Mouse (Mus musculus) liver, embryonic 15.5 days (tissue): Measurements from ENCODE around the gene Pcyt1a. TPM values are rescaled to one million over a fixed set of nuclear protein-coding genes. Genes with fewer than 3 reads are reported as not detected.

Experiments used
- ATAC-seq: fragments of 200-750 bp; cut with Nextera tagmentation; 2 replicates; pipeline ENCODE4 v1.8.0; 2017; ENCODE audit warnings: moderate number of reproducible peaks, mild to moderate bottlenecking, moderate library complexity; ENCODE audit not compliant: insufficient read depth
- H3K27ac ChIP-seq: fragments of 300-500 bp; sonication (generic); replicated peaks from 2 replicates; pipeline ENCODE4 v1.5.1; 2015; ENCODE audit warnings: mild to moderate bottlenecking, inconsistent platforms
- H3K27me3 ChIP-seq: fragments of 300-500 bp; sonication (generic); 2 replicates; pipeline ENCODE4 v1.6.1; 2015; ENCODE audit warnings: mild to moderate bottlenecking, inconsistent platforms
- H3K36me3 ChIP-seq: fragments of 300-500 bp; sonication (generic); replicated peaks from 2 replicates; pipeline ENCODE4 v1.6.1; 2015; ENCODE audit warnings: moderate library complexity, mild to moderate bottlenecking, inconsistent platforms
- H3K4me1 ChIP-seq: fragments of 300-500 bp; sonication (generic); replicated peaks from 2 replicates; pipeline ENCODE4 v1.6.1; 2015; ENCODE audit warnings: inconsistent platforms
- H3K4me2 ChIP-seq: fragments of 300-500 bp; sonication (generic); 2 replicates; pipeline ENCODE4 v1.6.1; 2015; ENCODE audit warnings: moderate library complexity, mild to moderate bottlenecking, inconsistent platforms
- H3K4me3 ChIP-seq: fragments of 300-500 bp; sonication (generic); replicated peaks from 2 replicates; pipeline ENCODE4 v1.5.1; 2015; ENCODE audit warnings: mild to moderate bottlenecking, inconsistent platforms
- H3K9ac ChIP-seq: fragments of 300-500 bp; sonication (generic); 2 replicates; pipeline ENCODE4 v1.6.1; 2015; ENCODE audit warnings: moderate library complexity, mild to moderate bottlenecking, inconsistent platforms
- H3K9me3 ChIP-seq: fragments of 300-500 bp; sonication (generic); replicated peaks from 2 replicates; pipeline ENCODE4 v1.6.1; 2016; ENCODE audit warnings: inconsistent platforms
- WGBS: fragments of 180-500 bp; shearing (Covaris S2); methylation state at CpG from one replicate; pipeline ENCODE4 v1.1.7; 2015; ENCODE audit warnings: mixed read lengths; ENCODE audit not compliant: insufficient replicate concordance; 5-methylcytosine and 5-hydroxymethylcytosine counted together
- polyA plus RNA-seq: library from polyadenylated mRNA; unstranded; fragments of >200 nt; fragmentation: Nextera tagmentation; extraction: Ambion mirVana; gene quantifications from 2 replicates; pipeline ENCODE4 v1.2.1, GENCODE M21; 2015

Gene Pcyt1a
- polyA plus RNA-seq, 1 experiment from 2014 or later, result 38.3 TPM

DNA sequence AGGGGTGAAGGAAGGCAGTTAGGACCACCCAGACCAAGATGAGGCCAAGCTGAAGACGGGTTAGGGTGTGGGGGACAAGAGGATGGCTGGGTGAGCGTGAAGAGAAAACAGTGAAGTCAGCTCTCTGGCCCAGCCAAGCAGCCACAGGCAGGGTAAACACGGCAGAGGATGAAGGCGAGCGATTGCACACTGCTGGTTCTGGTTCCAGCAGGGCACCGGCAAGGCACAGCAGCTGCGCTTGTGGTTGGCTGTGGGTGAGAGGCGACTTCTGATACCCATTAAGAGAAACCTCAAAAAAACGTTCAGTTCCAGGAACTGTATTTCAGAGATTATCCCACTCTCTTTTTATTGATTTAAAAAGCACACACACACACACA lies 89.6 kb downstream of the Pcyt1a start:
- H3K9ac ChIP-seq, result peak overlapping the region; percentile 35
- no peaks in the 10 kb centered on the region for H3K9me3 ChIP-seq
- WGBS, result 7% methylated on average over 9 of the region's 9 CpGs
- H3K36me3 ChIP-seq, result no peaks in the 10 kb centered on the region
- ATAC-seq, result peak; percentile 65
- peaks cover 95% of the 10 kb centered on the region for H3K4me1 ChIP-seq
- H3K4me2 ChIP-seq, result peak overlapping the region; percentile 35
- H3K27ac ChIP-seq, result peak overlapping the region; percentile 79
- H3K4me3 ChIP-seq, result no peak overlapping the region
- H3K27me3 ChIP-seq, result no peaks in the 10 kb centered on the region

DNA sequence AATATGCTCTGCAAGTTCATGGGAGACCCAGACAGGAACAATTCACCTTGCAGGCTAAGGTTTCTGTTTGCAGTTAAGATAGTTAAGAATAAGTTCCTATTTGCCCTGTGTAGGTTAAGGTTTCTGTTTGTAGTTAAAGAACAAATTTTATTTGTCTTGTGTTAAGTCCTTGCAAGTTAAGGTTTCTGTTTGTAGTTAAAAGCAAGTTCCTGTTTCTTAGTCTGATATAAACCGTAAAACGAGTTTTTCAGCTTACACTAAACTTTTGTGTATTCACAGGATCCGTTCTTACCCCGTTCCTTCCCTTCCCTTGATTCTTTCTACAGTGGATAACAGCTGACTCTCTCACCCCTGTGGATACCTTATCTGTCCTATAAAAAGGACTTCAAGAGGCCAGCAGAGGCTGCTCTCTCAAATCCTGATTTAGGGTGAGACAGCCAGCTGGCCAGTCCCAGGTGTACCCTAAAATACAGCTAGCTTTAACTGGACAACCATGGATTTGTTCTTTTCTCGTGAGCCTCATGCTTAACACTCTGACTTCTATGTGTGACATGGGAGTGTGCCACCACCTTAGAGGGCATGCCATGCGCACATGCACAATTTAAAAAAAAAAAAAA lies 92.0 kb downstream of the Pcyt1a start:
- Histone ChIP-seq H3K4me3 (no peak overlapping the region), H3K4me1 (peaks cover 83% of the 10 kb centered on the region), H3K9ac (no peak overlapping the region), H3K9me3 (no peaks in the 10 kb centered on the region), H3K36me3 (no peaks in the 10 kb centered on the region), H3K4me2 (no peak overlapping the region), H3K27ac (peak overlapping the region; percentile 39; the same call in 1 of the 2 replicates), H3K27me3 (no peaks in the 10 kb centered on the region)
- ATAC-seq, result no peak
- 47% methylated on average over 6 of the region's 6 CpGs for WGBS

DNA sequence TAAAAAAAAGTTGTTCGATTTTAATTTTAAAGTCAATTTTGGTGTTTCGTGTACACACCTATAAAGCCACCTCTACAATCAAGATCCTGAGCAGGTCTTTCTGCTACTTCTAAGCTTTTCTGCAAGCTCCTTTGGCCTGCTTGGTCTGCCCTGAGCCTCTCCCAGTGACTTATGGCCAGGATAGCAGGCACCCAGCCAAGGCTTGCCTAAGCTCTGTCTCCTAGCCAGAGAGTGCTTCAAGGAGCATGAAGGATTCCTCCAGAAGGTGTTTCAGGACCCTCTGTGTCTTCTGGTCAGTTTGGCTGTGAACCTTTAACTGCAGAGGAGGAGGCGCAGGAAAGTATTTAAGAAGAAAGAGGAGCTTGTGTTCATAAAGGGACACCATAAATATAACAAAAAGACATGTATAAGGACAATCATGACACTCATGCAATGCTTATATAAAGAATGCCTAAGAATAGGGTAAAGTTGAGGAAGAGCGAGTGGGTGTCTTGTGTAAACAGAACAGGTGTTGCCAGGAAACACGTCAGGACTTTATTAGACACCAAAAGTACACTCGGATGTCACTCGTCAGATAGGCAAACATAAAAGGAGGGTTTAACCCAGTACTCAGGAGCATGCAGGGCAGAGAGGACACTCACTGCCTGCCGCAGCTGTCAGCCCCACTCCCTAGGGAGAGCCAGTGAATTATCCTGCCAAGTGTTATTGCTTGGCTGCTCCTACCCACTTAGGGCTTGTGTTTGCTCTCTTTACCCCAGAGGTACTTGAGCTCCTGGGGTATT lies 92.9 kb downstream of the Pcyt1a start:
- peaks cover 76% of the 10 kb centered on the region for H3K4me1 ChIP-seq
- H3K9ac ChIP-seq, result no peak overlapping the region
- no peak overlapping the region for H3K4me2 ChIP-seq
- H3K36me3 ChIP-seq, result no peaks in the 10 kb centered on the region
- ATAC-seq, result no peak
- H3K27ac ChIP-seq, result peak overlapping the region; percentile 39
- no peak overlapping the region for H3K4me3 ChIP-seq
- no peaks in the 10 kb centered on the region for H3K9me3 ChIP-seq
- no peaks in the 10 kb centered on the region for H3K27me3 ChIP-seq
- 73% methylated on average over 8 of the region's 8 CpGs for WGBS

DNA sequence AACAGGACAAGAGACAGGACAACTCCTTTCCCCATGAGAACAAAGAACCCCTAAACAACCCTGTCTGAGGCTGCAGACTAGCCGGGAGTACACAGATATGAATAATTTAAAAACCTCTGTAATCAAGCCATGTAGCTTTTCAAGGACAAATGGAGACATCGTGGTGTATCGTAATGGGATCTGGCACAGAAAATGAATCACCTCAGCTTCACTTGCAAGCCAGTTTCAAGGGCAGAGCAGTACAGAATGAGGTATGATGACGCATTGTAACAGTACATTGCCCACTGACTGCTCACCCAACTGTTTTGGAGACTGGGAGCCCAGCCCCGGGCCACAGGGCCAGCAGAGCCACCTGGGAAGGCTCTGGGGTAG lies 93.5 kb downstream of the Pcyt1a start:
- Histone ChIP-seq H3K36me3 (no peaks in the 10 kb centered on the region), H3K4me3 (no peak overlapping the region), H3K4me1 (peaks cover 70% of the 10 kb centered on the region), H3K4me2 (no peak overlapping the region), H3K9me3 (no peaks in the 10 kb centered on the region), H3K9ac (no peak overlapping the region), H3K27me3 (no peaks in the 10 kb centered on the region), H3K27ac (peak overlapping the region; percentile 39)
- ATAC-seq, result no peak
- WGBS, result 78% methylated on average over 5 of the region's 5 CpGs

Other genes with a start within 250 kb of the Pcyt1a start
- gene Fbxo45, start 183.8 kb upstream of the Pcyt1a start, polyA plus RNA-seq, result 4.9 and 6.3 TPM in 2 replicates
- 10.3 and 11.1 TPM in 2 replicates for gene Wdr53, start 183.7 kb upstream of the Pcyt1a start, polyA plus RNA-seq
- not detected in 2 replicates for gene Smco1, start 159.5 kb upstream of the Pcyt1a start, polyA plus RNA-seq
- gene Rnf168, start 153.5 kb upstream of the Pcyt1a start, polyA plus RNA-seq, result 14.5 and 15.6 TPM in 2 replicates
- gene Ubxn7, start 98.7 kb upstream of the Pcyt1a start, polyA plus RNA-seq, result 7.3 and 9.3 TPM in 2 replicates
- gene Tm4sf19, start 30.4 kb upstream of the Pcyt1a start, polyA plus RNA-seq, result not detected in 2 replicates
- gene Tctex1d2, start 11.2 kb upstream of the Pcyt1a start, polyA plus RNA-seq, result 4.6 and 5.0 TPM in 2 replicates
- 0.37 and 0.56 TPM in 2 replicates for gene Slc51a, start 57.0 kb downstream of the Pcyt1a start, polyA plus RNA-seq
- not detected in 2 replicates for gene Zdhhc19, start 65.3 kb downstream of the Pcyt1a start, polyA plus RNA-seq
- 285 and 299 TPM in 2 replicates for gene Tfrc, start 178.0 kb downstream of the Pcyt1a start, polyA plus RNA-seq
- 4.5 and 4.7 TPM in 2 replicates for gene Tnk2, start 213.0 kb downstream of the Pcyt1a start, polyA plus RNA-seq